Mouse (Mus musculus) hindbrain, embryonic 13.5 days (tissue): Measurements from ENCODE around the gene Fbp1. TPM values are rescaled to one million over a fixed set of nuclear protein-coding genes. Genes with fewer than 3 reads are reported as not detected.

Experiments used
- ATAC-seq: fragments of 200-750 bp; cut with Nextera tagmentation; 2 replicates; pipeline ENCODE4 v1.8.0; 2017; ENCODE audit warnings: moderate TSS enrichment; ENCODE audit not compliant: low FRiP score
- H3K27ac ChIP-seq: fragments of 300-500 bp; sonication (generic); 2 replicates; pipeline ENCODE4 v1.5.1; 2015; ENCODE audit warnings: inconsistent platforms, mild to moderate bottlenecking, moderate library complexity
- H3K27me3 ChIP-seq: fragments of 300-500 bp; sonication (generic); 2 replicates; pipeline ENCODE4 v1.6.1; 2015; ENCODE audit warnings: mild to moderate bottlenecking, inconsistent platforms
- H3K36me3 ChIP-seq: fragments of 300-500 bp; sonication (generic); 2 replicates; pipeline ENCODE4 v1.6.1; 2015; ENCODE audit warnings: mild to moderate bottlenecking, inconsistent platforms
- H3K4me1 ChIP-seq: fragments of 300-500 bp; sonication (generic); replicated peaks from 2 replicates; pipeline ENCODE4 v1.6.1; 2015; ENCODE audit warnings: inconsistent platforms
- H3K4me2 ChIP-seq: fragments of 300-500 bp; sonication (generic); 2 replicates; pipeline ENCODE4 v1.6.1; 2015; ENCODE audit warnings: inconsistent platforms, mild to moderate bottlenecking, moderate library complexity
- H3K4me3 ChIP-seq: fragments of 300-500 bp; sonication (generic); 2 replicates; pipeline ENCODE4 v1.5.1; 2015; ENCODE audit warnings: mild to moderate bottlenecking, inconsistent platforms
- H3K9ac ChIP-seq: fragments of 300-500 bp; sonication (generic); 2 replicates; pipeline ENCODE4 v1.6.1; 2015; ENCODE audit warnings: mild to moderate bottlenecking, inconsistent platforms
- H3K9me3 ChIP-seq: fragments of 300-500 bp; sonication (generic); 2 replicates; pipeline ENCODE4 v1.6.1; 2016; ENCODE audit warnings: inconsistent platforms
- WGBS: fragments of 180-500 bp; shearing (Covaris S2); methylation state at CpG from one replicate; pipeline ENCODE4 v1.1.7; 2015; 5-methylcytosine and 5-hydroxymethylcytosine counted together
- polyA plus RNA-seq: library from polyadenylated mRNA; unstranded; fragments of >200 nt; fragmentation: Nextera tagmentation; extraction: Ambion mirVana; gene quantifications from 2 replicates; pipeline ENCODE4 v1.2.1, GENCODE M21; 2015

Gene Fbp1
- polyA plus RNA-seq, 1 experiment from 2014 or later = 0.70 TPM

DNA sequence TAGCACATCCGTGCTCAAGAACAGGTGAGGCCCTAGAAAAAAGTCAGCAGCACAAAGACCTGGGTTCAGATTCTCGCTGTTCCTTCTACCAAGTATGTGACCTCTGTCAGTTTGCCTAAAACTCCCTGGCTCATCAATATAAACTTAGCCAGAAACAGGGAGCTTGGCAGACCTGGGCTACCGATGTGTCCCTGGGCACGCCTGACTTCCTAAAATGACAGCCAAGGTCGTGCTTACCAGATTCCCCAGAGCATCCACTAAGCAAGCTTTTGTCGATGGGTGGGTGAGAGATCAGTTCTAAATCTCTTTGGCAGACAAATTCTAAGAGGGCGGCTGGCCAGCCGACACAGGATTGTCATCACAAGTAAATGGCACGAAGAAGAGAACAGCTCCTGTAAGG is 6.7 kb downstream of the Fbp1 start:
- H3K9ac ChIP-seq = no peak overlapping the region
- H3K4me3 ChIP-seq = no peak overlapping the region
- no peak overlapping the region for H3K27ac ChIP-seq
- WGBS = 81% methylated on average over 9 of the region's 9 CpGs
- no peak overlapping the region for H3K4me2 ChIP-seq
- no peaks in the 10 kb centered on the region for H3K36me3 ChIP-seq
- no peaks in the 10 kb centered on the region for H3K9me3 ChIP-seq
- H3K27me3 ChIP-seq = peaks cover 13% of the 10 kb centered on the region
- no peak for ATAC-seq
- H3K4me1 ChIP-seq = peaks cover 4% of the 10 kb centered on the region; the same call in 1 of the 2 replicates

DNA sequence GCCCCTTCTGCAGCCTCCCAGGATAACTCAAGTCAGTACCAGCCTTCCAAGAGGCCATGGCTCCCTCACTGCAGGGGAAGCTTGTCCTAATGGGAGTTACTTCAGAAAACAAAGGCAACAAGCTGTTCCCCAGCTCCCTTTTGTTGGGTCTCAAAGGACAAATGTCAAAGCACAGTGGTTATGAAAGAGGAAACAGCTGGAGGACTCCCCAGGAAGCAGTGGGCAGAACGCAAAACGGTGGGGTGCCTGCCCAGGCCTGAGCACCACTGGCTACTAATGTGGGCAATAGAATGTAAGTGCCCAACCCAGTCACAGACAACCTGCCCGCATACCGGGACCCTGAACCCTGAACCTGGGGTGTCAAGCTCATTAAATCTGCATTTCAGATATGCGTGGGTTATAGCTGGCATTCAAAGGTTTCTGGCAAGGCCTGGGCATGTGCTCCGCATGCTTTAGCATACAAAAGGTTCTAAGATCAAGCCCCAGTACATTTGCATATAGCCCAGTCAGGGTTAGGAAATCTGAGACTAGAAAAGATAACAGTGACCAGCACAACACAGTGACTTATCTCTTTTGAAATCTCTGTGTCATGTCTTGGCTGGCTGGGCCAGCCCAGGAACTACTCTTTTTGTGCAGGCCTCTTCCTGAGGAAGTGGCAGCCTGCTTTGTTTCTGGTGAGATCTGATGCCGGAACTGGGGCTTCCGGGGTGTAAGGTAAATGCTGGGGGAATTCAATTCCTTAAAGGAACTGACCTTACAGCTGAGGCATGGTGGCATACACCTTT is 8.1 kb downstream of the Fbp1 start:
- peaks cover 7% of the 10 kb centered on the region; the same call in 1 of the 2 replicates for H3K27me3 ChIP-seq
- H3K9me3 ChIP-seq = no peaks in the 10 kb centered on the region
- 20% methylated on average over 8 of the region's 8 CpGs for WGBS
- no peaks in the 10 kb centered on the region for H3K36me3 ChIP-seq
- H3K9ac ChIP-seq = no peak overlapping the region
- no peak overlapping the region for H3K4me2 ChIP-seq
- ATAC-seq = no peak
- no peak overlapping the region for H3K27ac ChIP-seq
- no peak overlapping the region for H3K4me3 ChIP-seq
- H3K4me1 ChIP-seq = peaks cover 4% of the 10 kb centered on the region; the same call in 1 of the 2 replicates

DNA sequence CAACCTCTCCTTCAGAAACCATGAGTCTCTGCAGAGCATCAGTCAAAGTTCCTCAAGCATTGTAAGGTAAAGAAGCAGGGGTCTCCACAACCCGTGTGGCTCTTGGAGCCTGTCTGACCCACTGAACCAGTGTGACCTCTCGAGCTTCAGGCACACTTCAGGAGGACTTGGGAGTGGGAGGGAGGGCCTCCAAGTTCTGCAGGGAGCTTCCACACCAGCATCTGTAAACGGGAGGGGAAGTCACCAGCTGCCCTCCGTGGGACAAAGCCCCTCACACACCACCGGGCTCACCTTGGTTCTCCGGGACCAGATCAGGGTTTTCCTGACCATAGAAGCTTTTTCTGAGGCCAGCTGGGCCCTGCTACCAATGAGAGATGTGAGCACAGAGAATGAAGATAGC is 8.7 kb downstream of the Fbp1 start:
- WGBS = 23% methylated on average over 6 of the region's 6 CpGs
- Histone ChIP-seq H3K4me1 (peaks cover 4% of the 10 kb centered on the region; the same call in 1 of the 2 replicates), H3K9ac (no peak overlapping the region), H3K36me3 (no peaks in the 10 kb centered on the region), H3K4me3 (no peak overlapping the region), H3K27ac (no peak overlapping the region), H3K4me2 (no peak overlapping the region), H3K9me3 (no peaks in the 10 kb centered on the region), H3K27me3 (peaks cover 7% of the 10 kb centered on the region; the same call in 1 of the 2 replicates)
- ATAC-seq = no peak

DNA sequence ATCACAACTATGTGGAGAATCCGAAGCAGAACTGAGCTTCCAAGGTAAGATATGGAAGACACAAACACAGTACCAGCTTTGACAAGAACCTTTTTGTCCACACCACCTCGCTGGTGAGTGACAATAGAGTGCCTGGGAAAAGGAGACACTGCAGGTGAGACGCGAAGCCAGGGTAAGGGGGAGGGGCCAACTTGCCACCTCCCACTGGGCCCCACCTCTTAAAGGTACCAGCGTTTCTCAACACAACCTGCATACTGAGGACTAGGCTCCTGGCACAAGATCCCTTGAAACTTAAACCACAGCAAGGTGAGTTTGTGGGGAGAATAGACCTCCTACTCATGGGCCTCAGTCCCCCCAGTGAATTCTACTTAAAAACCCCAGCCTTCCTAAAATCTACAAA is 10.8 kb downstream of the Fbp1 start:
- WGBS = 17% methylated on average over 5 of the region's 5 CpGs
- Histone ChIP-seq H3K4me3 (no peak overlapping the region), H3K27ac (no peak overlapping the region), H3K9me3 (no peaks in the 10 kb centered on the region), H3K4me2 (no peak overlapping the region), H3K27me3 (peaks cover 7% of the 10 kb centered on the region; the same call in 1 of the 2 replicates), H3K9ac (no peak overlapping the region), H3K4me1 (peaks cover 4% of the 10 kb centered on the region; the same call in 1 of the 2 replicates), H3K36me3 (no peaks in the 10 kb centered on the region)
- no peak for ATAC-seq

GRCm38 (mm10) chr13:62876111-62876510 is 12.0 kb downstream of the Fbp1 start:
- peaks cover 7% of the 10 kb centered on the region; the same call in 1 of the 2 replicates for H3K27me3 ChIP-seq
- H3K4me2 ChIP-seq = no peak overlapping the region
- H3K27ac ChIP-seq = no peak overlapping the region
- no peak overlapping the region for H3K4me3 ChIP-seq
- H3K9me3 ChIP-seq = no peaks in the 10 kb centered on the region
- WGBS = 79% methylated on average over 1 of the region's 1 CpGs
- no peak for ATAC-seq
- no peak overlapping the region for H3K9ac ChIP-seq
- peaks cover 4% of the 10 kb centered on the region; the same call in 1 of the 2 replicates for H3K4me1 ChIP-seq
- H3K36me3 ChIP-seq = no peaks in the 10 kb centered on the region

- ATAC-seq = no peak
- Histone ChIP-seq H3K36me3 (no peaks in the 10 kb centered on the region), H3K4me1 (peaks cover 1% of the 10 kb centered on the region; the same call in 1 of the 2 replicates), H3K9ac (no peak overlapping the region), H3K27ac (no peak overlapping the region), H3K4me2 (no peak overlapping the region), H3K9me3 (no peaks in the 10 kb centered on the region), H3K4me3 (no peak overlapping the region), H3K27me3 (no peaks in the 10 kb centered on the region)
- 73% methylated on average over 3 of the region's 3 CpGs for WGBS
Observed at GRCm38 (mm10) chr13:62872252-62872651, 15.8 kb downstream of the Fbp1 start.

- H3K9me3 ChIP-seq = no peaks in the 10 kb centered on the region
Observed at GRCm38 (mm10) chr13:62870605-62871004, 17.5 kb downstream of the Fbp1 start.

GRCm38 (mm10) chr13:62866817-62867216 is 21.3 kb downstream of the Fbp1 start:
- H3K27ac ChIP-seq = peak overlapping the region; percentile 44
- peak; percentile 67 for ATAC-seq
- no peak overlapping the region for H3K9ac ChIP-seq
- H3K9me3 ChIP-seq = no peaks in the 10 kb centered on the region
- H3K4me1 ChIP-seq = peaks cover 18% of the 10 kb centered on the region; the same call in 1 of the 2 replicates
- H3K36me3 ChIP-seq = no peaks in the 10 kb centered on the region
- no peak overlapping the region for H3K4me2 ChIP-seq
- no peaks in the 10 kb centered on the region for H3K27me3 ChIP-seq
- H3K4me3 ChIP-seq = no peak overlapping the region
- 58% methylated on average over 4 of the region's 4 CpGs for WGBS

More at GRCm38 (mm10) chr13:62870605-62871004, 17.5 kb downstream of the Fbp1 start:
- H3K4me1 ChIP-seq = peaks cover 11% of the 10 kb centered on the region; the same call in 1 of the 2 replicates
- H3K27me3 ChIP-seq = no peaks in the 10 kb centered on the region
- H3K9ac ChIP-seq = no peak overlapping the region
- WGBS = 83% methylated on average over 2 of the region's 2 CpGs
- no peak overlapping the region for H3K27ac ChIP-seq
- no peaks in the 10 kb centered on the region for H3K36me3 ChIP-seq
- ATAC-seq = no peak
- no peak overlapping the region for H3K4me3 ChIP-seq
- no peak overlapping the region for H3K4me2 ChIP-seq

DNA sequence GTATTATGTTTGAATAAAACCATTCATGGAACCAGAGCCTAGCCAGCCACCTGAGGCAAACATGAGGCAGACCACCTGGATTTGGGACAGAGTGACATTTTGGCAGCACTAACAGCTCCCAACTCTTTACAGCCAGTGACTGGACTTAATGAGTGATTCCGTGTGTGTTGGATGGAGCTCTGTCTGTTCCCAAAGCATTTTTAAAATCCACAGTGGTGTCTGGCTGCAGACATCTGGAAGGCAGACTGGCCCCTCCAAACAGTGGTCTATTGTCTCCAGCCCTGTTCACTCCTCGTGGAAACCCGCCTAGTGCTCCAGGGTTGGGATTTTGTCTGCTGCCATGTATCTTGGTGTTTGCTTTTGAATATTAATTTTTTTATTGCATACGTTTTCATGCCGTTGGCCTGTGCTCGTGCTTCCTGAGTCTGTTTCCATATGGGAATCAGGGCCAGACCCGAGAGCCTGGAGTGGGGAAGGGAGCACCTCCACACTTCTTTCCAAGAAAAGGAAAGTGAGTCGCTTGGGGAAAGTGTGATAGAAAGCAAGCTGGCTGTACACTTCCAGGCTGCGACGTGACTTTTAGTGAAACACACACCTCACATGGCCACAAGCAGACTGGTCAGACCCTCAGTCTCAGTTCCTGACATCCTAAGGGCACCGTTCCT is 22.3 kb downstream of the Fbp1 start:
- Histone ChIP-seq H3K4me2 (no peak overlapping the region), H3K4me3 (no peak overlapping the region), H3K9me3 (no peaks in the 10 kb centered on the region), H3K4me1 (peaks cover 18% of the 10 kb centered on the region; the same call in 1 of the 2 replicates), H3K27me3 (no peaks in the 10 kb centered on the region), H3K27ac (no peak overlapping the region), H3K9ac (no peak overlapping the region), H3K36me3 (no peaks in the 10 kb centered on the region)
- no peak for ATAC-seq
- WGBS = 74% methylated on average over 11 of the region's 11 CpGs

DNA sequence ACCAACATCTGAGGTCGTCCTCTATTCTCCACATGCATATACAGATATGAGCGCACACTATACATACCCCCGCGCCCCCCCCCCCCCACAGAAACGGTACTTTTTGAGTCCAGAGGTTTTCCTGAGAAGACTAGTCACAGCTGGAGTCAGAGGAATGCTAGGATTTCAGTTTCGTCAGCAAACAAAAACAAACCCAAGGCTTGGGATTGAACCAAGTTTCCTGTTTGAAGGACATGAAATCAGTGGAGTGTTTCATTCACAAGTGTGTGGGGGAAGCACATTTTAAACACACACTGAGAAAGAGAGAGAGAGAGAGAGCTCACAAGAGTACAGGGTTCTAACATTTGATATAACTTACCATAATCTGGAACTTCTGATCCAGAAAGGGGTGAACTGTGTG is 24.3 kb downstream of the Fbp1 start:
- no peak for ATAC-seq
- 81% methylated on average over 6 of the region's 6 CpGs for WGBS
- H3K4me3 ChIP-seq = no peak overlapping the region
- no peaks in the 10 kb centered on the region for H3K27me3 ChIP-seq
- peaks cover 18% of the 10 kb centered on the region; the same call in 1 of the 2 replicates for H3K4me1 ChIP-seq
- H3K9ac ChIP-seq = no peak overlapping the region
- no peaks in the 10 kb centered on the region for H3K36me3 ChIP-seq
- H3K4me2 ChIP-seq = no peak overlapping the region
- H3K9me3 ChIP-seq = no peaks in the 10 kb centered on the region
- no peak overlapping the region for H3K27ac ChIP-seq

DNA sequence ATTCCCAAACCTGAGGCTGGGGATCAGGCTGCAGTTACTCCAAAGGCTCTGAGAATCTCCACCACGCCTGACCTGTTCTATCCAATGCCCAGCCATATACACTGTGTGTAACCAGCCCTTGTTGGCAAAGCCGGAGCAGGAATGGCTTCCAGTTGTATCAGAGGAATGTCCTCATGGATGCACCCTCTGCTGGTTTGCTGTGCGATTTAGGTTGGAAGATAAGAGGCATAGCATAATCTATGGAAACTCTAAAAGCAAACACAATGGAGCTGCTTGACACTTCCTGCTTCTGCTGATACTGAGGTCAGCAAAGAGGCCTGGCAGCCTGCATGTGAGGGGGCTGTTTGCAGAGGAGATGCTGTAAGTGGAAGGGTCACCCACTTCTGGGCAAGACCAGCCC is 25.2 kb downstream of the Fbp1 start:
- Histone ChIP-seq H3K9ac (no peak overlapping the region), H3K4me3 (no peak overlapping the region), H3K27ac (no peak overlapping the region), H3K27me3 (no peaks in the 10 kb centered on the region), H3K9me3 (no peaks in the 10 kb centered on the region), H3K36me3 (no peaks in the 10 kb centered on the region), H3K4me2 (no peak overlapping the region), H3K4me1 (peaks cover 18% of the 10 kb centered on the region; the same call in 1 of the 2 replicates)
- no peak for ATAC-seq
- 87% methylated on average over 3 of the region's 3 CpGs for WGBS

- H3K27ac ChIP-seq = no peak overlapping the region
- no peak for ATAC-seq
- no peaks in the 10 kb centered on the region for H3K27me3 ChIP-seq
- no peak overlapping the region for H3K9ac ChIP-seq
- WGBS = 87% methylated on average over 4 of the region's 4 CpGs
- H3K4me3 ChIP-seq = no peak overlapping the region
- peaks cover 6% of the 10 kb centered on the region; the same call in 1 of the 2 replicates for H3K4me1 ChIP-seq
- no peaks in the 10 kb centered on the region for H3K36me3 ChIP-seq
- no peaks in the 10 kb centered on the region for H3K9me3 ChIP-seq
- H3K4me2 ChIP-seq = no peak overlapping the region
Observed at GRCm38 (mm10) chr13:62860068-62860467, 28.0 kb downstream of the Fbp1 start.
